Mouse (Mus musculus): ENCODE data around the gene Arhgap21. TPM values are rescaled to one million over a fixed set of nuclear protein-coding genes. Genes with fewer than 3 reads are reported as not detected.
A peak's percentile ranks its signal among the peaks of the same experiment; 100 is the strongest.

Gene Arhgap21
- total RNA-seq, 1 experiment from 2014 or later, result 62.5 TPM

DNA sequence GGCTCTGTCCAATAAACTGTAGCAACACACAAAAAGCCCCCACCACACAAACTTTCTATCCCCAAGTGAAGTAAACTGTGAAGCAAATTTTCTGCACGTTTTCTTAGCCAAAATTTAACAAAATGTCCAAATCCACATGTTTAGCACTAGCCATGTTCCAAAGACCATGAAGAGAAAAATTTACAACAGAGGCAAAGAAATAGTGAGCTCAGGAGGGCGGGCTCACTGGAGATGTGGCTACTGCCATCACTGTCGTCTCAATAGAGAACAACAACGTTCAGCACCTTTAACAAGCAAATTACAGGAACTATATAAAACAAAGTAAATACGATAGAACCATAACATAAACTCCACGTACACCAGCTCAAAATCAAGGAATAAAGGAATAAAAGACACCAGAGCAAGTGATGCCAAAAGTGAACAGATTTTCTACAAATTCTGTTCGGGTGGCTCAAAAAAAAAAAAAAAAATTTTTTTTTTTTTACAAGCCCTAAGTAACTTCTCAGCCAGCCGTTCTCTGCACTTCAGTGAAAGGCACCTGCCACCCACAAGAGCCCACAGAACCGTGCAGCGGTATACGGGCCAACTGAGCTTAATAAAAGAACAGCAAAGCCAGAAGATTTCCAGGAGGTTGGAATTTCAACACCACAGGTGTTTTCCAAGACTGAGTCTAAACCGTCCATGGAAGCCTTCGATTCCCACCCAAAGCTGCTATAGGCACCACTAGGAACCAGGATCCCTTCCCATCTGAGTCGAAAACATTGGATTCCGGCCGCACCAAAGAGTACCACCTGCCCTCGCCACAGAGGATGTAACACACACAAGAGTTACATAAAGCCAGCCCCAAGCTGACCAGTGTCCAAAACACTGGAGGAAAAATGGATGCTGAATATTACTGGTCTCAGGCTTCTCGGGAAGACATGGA, 2.2 kb downstream of the Arhgap21 start:
- DNase-seq, result peak; percentile 12

DNA sequence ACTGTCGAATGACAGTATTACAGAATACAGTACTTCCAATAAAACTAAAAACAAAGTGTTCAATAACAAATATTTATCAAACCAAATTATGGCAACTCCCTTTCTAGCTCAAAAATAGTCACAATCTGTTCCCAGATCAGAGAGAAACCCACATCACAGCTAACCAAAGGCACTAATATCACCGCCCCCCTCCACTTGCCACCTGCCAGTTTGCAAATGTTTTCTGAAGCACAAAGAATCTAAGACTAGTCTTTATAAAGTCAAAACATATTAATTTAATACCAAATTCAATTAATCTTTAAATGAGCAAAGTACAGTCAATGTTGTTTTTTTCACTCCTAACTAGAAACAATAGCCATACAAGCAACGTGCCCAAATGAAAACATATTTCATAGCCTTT, 3.3 kb downstream of the Arhgap21 start:
- no peak for DNase-seq

DNA sequence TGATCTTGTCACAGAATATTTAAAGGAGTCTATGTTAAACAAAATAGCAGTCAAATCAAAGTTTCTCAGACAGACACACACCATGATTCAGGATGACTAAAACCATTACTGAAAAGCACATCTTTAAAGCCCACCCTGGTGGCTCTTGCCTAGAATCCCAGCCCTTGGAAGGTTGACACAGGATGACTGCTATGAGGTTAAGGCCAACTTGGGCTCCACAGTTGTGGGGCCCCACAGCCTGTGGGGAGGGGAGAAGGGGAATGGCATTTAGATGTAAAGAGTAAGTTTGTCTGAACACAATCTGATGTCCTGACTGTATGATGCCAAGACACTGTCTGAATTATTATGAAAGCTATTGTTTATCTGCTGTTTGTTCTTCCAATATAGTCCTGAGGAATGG, 4.2 kb downstream of the Arhgap21 start:
- no peak for DNase-seq

DNA sequence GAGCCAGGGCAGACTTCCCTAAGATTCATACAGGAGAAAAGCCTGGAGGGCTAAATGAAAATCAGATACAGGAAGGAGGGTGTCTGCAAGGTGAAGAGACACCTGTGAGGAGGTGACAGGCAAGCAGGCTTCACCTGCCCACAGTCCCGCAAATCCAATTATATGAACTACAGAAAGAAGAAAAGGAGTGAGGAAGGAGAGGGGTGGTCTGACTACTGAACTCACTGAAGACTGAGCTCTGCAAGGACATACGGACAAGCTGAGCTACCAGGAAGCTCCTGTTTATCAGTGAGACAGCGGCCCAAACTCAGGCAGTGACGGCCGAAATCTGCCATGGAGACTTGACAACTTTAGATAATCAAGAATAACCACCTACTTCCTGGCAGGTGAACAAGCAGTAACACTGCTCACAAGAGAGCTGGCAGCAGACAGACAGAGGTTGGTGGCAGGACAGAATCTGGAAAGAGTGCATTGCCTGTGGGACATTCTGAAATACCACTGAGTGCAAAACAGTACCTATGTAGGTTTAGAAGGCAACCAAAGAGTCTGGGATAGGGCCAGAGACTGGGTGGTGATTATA, 5.4 kb downstream of the Arhgap21 start:
- DNase-seq, result no peak

DNA sequence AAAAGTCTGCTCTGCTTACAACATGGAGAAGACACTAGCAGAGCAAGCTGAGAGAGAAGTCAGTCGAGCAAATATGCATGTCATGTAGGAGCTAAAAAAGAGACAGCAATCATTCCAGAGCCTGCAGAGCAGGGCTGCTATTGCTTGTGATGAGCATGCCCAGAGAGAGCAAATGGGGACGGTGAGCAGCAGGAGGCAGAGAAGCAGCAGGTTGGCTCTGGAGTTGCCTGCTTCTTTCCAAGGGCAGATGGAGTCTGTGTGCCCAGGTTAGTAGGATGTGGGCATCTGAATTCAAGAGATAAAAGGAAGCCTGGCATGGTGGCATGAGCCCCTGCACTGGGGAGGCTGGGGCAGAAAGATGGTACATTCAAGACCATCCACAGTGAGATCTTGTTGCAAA, 6.4 kb downstream of the Arhgap21 start:
- no peak for DNase-seq

DNA sequence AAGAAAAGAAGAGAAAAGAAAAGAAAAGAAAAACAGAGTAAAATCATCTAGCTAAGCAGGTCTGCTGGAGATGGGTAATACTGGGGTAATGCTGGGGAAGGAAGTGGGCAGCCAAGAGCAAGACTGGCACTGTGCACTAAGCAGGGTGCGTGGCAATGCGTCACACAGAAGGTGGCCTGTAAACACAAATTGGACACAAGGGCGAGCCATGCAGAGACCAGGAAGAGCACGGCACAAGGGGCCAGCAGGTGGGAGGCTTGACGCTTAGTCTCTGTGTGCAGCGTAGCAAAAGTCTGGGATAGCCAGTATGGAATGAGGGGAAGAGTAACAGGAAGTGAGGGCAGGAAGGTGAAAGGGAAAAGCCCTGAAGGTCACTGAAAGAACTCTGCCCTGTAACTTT, 6.9 kb downstream of the Arhgap21 start:
- DNase-seq, result no peak

DNA sequence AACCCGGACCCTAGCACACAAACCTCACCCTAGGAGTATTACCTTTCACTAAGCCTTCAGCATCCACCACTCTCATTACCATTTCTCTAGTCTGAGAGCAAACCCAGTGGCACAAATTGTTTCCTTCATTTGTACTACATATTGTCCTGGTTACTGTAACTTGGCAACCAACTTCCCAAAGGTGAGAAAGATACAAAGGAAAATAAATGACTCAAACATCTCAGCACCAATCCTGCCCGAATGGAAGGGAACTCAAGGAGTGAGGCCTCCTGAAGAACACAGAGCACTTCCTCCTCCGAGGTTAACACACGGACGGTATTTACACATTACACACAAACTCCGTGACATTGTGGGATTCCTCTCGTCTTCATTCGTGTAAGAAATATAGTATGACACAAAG, 7.4 kb downstream of the Arhgap21 start:
- DNase-seq, result no peak

DNA sequence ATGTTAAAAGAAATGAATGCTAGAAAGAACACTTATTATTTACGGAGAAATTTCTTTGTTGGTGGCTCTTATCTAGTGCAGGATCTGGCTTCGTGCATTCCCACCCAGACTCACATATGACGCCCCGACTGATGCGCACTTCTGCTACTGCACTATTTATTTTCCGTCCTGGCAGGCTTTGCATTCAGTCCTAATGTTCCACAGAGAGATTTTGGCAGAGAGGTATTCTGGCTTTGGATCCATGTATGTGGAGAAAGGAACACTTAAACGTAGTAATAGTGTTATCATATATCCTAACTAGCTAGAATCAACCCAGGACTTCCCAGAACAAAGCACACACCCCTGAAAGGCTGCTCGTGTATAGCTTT, 8.0 kb downstream of the Arhgap21 start:
- DNase-seq, result no peak

DNA sequence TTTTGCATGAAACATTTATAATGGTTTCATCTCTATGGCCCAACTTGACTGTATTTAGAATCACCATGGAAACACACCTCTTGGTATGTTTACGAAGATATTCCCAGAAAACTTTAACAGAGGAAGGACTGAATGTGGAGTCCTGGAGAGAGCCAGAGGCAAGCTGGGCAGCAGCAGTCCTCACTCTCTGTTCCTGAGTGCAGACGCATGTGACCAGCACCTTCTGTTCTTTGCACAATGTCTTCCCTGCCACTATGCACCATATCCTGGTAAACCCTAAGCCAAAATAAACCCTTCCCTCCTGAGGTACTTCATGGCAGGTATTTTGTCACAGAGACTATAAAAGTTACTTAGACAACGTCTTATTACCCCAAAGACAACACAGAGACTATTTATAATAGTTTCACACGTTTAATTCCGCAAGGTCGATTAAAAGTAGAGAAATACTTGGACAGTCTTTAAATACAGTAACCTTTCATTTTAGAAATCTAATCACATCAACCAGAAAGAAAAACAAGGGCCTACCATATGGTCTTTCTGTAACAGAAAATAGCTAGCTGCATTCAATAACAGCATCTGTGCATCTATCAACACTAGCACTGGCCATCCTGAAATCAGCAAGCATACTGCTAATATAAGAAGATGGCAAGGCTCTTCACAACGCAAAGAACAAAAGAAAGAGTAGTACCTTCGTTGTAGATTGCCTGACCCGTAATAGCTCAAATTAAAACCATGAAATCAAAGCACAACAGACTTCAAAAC, 8.6 kb downstream of the Arhgap21 start:
- no peak for DNase-seq

DNA sequence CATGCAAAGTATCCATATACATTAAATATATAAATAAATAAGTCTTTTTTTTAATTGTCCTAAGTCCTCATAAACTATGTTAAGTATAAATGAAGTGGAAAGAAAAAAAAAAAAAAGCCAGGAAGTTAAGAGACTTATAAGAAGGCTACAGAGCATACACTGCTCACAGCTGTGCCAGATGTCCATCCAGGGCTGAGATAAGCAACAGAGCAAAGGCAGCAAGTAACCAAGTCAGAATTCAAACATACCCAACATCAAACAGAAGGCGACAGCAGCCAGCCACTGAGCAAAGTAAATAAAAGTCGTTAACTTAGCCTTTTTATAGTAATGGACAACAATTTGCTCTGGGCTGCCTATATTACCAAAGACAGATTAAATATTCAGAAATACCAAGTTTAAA, 9.6 kb downstream of the Arhgap21 start:
- DNase-seq, result no peak

DNA sequence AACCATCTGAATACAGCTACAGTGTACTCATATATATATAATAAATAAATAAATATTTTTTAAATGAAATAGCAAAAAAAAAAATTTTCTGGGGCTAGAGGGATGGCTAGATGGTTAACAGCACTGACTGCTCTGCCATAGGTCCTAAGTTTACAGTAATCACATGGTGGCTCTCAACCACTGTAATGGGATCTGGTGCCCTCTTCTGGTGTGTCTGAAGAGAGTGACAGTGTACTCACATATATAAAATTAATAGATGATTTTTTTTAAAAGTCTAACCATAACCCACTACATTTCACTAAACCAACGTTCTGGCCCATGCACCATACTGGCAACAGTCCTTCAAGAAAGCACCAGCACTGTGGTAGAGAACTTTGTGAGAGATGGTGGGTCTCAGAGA, 10.7 kb downstream of the Arhgap21 start:
- DNase-seq, result no peak

DNA sequence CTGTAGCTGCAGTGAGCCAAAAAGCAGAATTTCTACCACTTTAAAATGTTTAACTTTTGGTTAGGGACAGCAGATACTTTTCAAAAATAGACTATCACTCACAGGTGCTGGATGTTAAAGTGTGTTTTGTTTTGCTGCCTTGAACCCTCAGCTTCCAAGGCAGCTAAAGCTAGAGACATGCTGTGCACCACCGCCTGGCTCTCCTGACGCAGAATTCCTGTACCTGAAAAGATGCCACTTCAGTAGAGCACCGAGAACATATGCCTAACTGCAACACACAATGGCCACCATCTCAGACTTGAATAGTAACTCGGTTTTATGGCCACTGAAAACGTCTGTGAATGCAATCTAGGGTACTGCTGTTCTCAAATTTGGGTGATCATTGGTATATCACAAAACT, 12.0 kb downstream of the Arhgap21 start:
- no peak for DNase-seq

DNA sequence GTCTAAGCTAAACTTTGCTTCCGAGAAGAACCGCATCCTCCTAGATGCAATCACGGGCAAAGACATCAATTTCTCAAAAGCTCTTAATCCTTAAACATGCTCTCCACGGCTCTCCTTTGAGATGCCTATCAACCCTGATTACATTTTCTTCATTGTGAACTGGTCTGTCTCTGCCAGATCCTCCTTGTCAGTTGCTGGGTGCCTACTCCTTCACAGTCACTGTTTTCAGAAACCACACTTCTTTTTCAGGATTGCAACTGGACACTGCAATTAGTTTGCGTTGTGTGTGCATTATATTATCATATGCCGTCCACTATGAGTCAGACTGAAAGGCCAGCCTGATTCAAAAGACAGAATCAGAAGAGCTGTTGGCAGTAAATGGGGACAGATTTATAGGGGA, 12.7 kb downstream of the Arhgap21 start:
- DNase-seq, result no peak

DNA sequence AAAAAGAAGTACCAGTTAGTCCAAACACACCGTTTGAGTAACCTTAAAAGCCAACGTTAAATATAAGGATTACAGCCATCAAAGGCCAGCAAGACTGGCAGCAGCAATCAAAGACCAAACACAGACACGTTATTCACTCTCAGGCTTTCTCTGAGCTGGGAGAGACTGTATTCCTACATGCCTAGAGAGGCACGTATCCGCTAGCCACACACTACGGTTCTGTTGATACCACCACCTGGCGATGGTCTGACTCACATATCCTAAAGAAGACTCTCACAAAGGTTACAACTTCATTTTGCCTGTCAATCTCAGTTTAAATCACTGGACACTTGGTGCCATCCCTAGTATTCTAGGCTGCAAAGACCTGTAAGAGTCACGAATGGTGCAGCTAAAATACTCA, 13.3 kb downstream of the Arhgap21 start:
- DNase-seq, result no peak

DNA sequence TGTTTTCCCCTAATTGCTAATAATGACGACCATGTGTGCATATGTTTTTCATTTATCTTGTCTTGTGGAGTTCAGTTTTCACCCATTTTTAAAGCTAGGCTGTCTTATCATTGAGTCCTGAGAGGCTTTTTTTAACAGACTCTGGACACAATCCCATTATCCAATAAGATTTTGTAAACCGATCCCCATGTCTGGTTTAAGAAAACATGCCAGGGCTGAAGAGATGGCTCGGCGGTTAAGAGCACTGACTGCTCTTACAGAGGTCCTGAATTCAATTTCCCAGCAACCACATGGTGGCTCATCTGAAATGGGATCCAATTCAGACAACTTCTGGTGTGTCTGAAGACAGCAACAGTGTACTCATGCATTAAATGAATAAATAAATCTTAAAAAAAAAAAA, 16.0 kb downstream of the Arhgap21 start:
- DNase-seq, result no peak

DNA sequence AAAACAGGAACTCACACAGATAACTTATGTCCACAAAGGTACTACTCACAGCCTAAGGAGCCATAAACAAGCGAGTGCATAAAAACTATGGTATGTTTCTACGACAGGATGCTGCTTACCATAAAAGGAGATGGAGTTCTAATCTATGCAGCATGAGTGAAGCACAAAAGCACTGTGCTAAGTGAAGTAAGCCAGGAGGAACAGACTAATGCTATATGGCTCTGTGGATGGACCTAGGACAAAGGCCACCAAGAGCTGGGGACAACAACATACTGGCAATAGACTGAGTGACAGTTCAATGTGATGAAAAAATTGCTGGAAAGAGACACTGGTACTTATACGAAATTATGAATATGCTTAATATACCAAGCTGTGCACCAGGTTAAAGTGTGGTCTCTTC, 19.5 kb downstream of the Arhgap21 start:
- no peak for DNase-seq

DNA sequence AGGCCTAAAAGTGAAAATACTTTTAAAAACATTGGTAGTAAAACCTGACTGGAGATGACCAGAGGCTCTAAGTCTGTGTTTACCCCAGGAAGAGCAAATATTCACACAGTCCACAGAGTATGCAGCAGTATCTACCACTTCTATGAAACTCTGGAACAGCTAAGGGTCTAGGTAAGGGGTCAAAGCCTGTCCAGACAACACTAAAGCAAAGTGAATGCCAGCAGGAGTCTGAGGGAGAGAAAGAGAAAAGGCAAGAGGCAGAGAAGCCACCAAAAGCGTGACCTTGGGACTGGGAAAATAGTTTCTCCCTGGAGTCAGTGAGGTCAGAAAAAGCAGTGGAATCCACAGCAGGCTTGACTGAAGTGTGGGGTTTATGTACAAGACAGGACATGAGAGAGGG, 21.6 kb downstream of the Arhgap21 start:
- peak; percentile 11 for DNase-seq

DNA sequence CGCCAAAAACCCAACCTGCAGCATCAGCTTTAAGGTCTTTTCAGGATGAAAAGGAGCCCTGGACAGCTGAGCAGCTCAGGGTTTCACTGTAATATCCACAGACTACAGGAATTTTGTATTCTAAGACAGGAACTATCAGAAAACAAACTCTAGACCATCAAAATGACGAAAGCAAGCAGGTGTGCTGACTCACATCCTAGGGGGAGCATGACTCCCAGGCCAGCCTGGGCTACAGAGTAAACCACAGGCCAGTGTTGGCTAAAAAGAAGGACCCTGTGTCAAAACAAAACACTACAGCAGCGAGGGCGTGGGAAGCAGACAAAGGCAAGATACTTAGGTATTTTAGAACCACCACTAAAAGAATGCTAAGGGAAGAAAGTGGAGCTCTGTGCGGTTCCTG, 23.1 kb downstream of the Arhgap21 start:
- no peak for DNase-seq

DNA sequence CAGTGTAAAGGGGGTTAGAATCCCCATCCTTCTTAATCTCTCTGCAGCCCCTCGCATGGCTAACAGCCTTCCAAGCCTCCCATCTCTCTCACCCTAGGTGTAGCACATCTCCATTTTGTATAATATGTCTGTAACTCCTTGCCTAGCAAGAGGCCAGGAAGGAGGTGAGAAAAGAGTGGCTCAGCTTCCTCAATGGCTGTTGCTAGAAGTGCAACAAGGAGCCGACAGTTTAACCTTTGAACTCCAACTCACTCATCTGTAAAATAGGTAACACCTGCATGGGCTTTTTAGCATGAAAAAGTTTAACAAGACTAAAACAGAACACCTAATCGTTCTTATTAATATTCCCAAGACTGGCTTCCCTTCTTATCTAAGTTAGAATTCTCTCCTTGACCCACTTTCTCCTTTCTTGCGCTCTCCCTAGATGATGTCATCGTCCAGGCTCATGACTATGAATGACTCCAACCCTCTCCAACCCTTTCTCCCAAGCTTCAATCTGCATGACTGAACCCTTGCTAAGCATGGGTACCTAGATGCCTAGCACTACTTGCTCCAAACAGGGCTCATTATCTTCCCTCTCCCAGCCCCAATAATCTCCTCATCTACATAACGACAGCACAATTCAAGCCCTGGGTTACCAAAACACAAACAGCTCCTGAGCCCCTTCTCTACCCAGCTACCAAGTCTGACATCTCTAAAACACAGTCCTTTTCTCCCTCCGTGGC, 24.8 kb downstream of the Arhgap21 start:
- no peak for DNase-seq

DNA sequence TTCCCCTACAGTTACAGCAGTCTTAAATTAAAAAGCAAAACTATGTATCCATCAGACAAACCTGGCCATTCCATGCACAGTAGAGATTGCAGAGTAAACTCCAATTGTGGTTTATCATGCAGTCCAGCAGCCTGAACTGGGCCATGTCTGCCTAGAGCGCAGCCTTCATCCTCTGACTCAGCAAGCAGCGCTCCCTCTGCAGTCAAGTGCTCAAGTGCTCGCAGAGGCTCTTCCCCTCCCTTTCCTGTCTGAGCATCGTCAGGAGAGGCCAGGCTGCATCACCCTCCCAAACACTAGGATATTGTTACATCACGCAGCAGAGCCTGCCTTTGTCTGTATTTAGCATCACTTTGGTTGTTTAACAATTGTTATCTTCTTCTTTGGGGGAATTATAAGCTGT, 25.5 kb downstream of the Arhgap21 start:
- DNase-seq, result peak; percentile 47

DNA sequence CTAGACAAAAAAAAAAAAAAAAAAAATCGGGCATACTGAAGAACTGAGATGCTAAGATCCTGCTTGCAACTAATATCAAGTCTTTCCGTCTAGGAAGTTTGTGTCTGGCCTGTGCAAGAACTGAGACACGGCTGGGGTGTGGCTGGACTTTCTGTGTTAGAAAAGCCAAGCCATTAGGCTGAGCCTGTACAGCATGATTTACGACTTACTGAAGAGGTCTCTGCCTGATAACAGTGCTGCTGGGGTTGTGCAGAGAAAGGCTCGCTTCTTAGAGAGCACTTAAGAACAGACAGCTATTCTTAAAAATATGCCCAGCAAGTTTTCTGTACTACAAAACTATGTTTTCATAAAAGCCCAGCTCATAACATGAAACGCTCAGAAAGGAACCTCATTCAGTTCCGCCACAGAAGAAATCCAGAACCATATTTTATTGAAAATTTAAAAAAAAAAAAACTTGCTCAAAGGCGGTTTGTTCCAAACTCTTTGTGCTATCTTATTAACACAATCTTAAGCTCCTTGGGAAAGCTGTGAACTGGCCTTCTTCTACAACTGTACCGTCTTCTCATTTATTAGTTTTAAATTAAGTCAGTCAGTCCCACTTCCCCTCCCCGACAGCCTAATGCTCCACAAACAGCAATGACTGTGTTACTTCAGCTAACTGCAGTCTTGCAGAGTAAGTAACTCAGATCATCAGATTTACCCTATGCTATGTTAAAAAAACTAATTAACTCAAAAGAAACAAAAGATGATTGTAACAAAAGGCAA, 26.1 kb downstream of the Arhgap21 start:
- DNase-seq, result no peak

DNA sequence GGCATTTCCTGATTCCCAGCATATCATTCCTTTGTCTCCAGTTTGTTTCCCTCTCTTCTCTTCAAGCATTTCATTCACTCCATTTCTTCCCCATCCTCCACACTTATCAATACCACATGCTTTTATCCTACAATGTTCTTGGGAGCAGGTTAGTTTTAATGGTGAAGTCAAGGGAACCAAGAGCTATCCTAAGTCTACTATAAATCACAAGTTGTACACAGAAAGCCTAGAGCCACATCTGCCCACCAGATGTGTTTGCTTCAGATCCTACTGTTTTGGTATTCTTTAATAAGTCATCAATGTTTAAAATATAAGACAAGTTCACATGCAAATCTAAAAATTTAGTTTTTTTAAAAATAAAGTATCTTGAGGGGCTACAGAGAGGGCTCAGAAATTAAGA, 27.6 kb downstream of the Arhgap21 start:
- DNase-seq, result no peak
